Mouse (Mus musculus) thymus, adult 2 months (tissue): ENCODE data around the gene Chn2.

Source experiments
- CTCF ChIP-seq: fragments of 200-500 bp; IDR thresholded peaks from 2 replicates; pipeline ENCODE4 v1.5.1; 2012; ENCODE audit warnings: mild to moderate bottlenecking, control low read depth, low read length, moderate library complexity, borderline replicate concordance; ENCODE audit not compliant: control insufficient read depth, poor library complexity, insufficient read depth; ENCODE audit errors: extremely low read depth
- POLR2A ChIP-seq: fragments of 200-500 bp; IDR thresholded peaks from 2 replicates; pipeline ENCODE4 v1.6.1; 2012; ENCODE audit warnings: mild to moderate bottlenecking, low read length, control low read depth, moderate library complexity; ENCODE audit not compliant: control insufficient read depth, poor library complexity, insufficient read depth; ENCODE audit errors: extremely low read depth

DNA sequence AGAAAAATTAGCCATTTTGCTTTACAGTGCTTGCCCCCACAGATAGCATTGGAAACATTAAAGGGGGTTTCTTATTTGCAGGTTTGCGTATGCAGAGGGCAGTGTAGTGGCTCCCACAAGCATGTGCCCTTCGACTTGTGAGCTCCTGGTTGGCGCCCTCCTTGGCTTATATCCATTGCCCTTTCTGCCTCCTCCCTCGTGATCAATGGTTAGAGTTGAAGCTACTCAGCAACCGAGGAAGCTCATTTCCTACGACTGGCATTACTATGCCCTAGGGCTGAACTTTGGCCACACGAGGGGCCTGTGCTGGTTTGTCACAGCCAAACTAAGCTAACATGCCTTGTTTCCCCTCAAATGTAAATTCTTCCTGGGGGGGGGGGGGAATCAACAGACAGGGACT is 11.8 kb downstream of the Chn2 start:
- TF ChIP-seq CTCF (no peak), POLR2A (no peak)
